Mouse (Mus musculus) intestine, embryonic 14.5 days (tissue): ENCODE measurements at regions not wholly inside any gene's neighbourhood (a gene's known extent, or its start where the extent isn't known, plus 50 kb on each side); places are given as distances from the start of the nearest gene placed in this dataset.
"Not testable (repeated sequence)": the region's sequence is repeated elsewhere in the genome, so short reads cannot be mapped to it uniquely, and the experiment has no call there.

ENCODE experiments used
- ATAC-seq: fragments of 200-750 bp; cut with Nextera tagmentation; replicated peaks from 2 replicates; pipeline ENCODE4 v1.8.0; 2017; ENCODE audit warnings: low read depth, moderate number of reproducible peaks, moderate TSS enrichment, moderate library complexity; ENCODE audit not compliant: low FRiP score, low TSS enrichment
- DNase-seq: peaks from one replicate; pipeline ENCODE4 v3.0.0-alpha.2; 2018; ENCODE audit warnings: low spot score
- H3K27ac ChIP-seq: fragments of 300-500 bp; sonication (generic); 2 replicates; pipeline ENCODE4 v1.5.1; 2014; ENCODE audit warnings: low read depth, mild to moderate bottlenecking, control low read depth
- H3K27me3 ChIP-seq: fragments of 300-500 bp; sonication (generic); replicated peaks from 2 replicates; pipeline ENCODE4 v1.6.1; 2014; ENCODE audit warnings: low read length, control low read depth; ENCODE audit not compliant: control insufficient read depth, insufficient read depth
- H3K36me3 ChIP-seq: fragments of 300-500 bp; sonication (generic); 2 replicates; pipeline ENCODE4 v1.6.1; 2014; ENCODE audit warnings: low read length, control low read depth; ENCODE audit not compliant: control insufficient read depth, insufficient read depth
- H3K4me1 ChIP-seq: fragments of 300-500 bp; sonication (generic); replicated peaks from 2 replicates; pipeline ENCODE4 v1.6.1; 2014; ENCODE audit warnings: low read length, control low read depth, mixed read lengths; ENCODE audit not compliant: control insufficient read depth, insufficient read depth
- H3K4me2 ChIP-seq: fragments of 300-500 bp; sonication (generic); 2 replicates; pipeline ENCODE4 v1.6.1; 2014; ENCODE audit warnings: low read length
- H3K4me3 ChIP-seq: fragments of 300-500 bp; sonication (generic); 2 replicates; pipeline ENCODE4 v1.5.1; 2014; ENCODE audit warnings: low read depth, low read length, control low read depth, mixed read lengths
- H3K9ac ChIP-seq: fragments of 300-500 bp; sonication (generic); 2 replicates; pipeline ENCODE4 v1.6.1; 2014; ENCODE audit warnings: mild to moderate bottlenecking, low read length
- H3K9me3 ChIP-seq: fragments of 300-500 bp; sonication (generic); 2 replicates; pipeline ENCODE4 v1.6.1; 2016; ENCODE audit warnings: low read length, control low read depth; ENCODE audit not compliant: control insufficient read depth
- WGBS: fragments of 180-500 bp; shearing (Covaris S2); extraction: QIAGEN DNeasy Blood & Tissue Kit; methylation state at CpG from one replicate; pipeline ENCODE4 v1.1.7; 2014; 5-methylcytosine and 5-hydroxymethylcytosine counted together

- no peaks in the 10 kb centered on the region for H3K9me3 ChIP-seq
- no peak overlapping the region for H3K4me3 ChIP-seq
- H3K9ac ChIP-seq = no peak overlapping the region
- no peak overlapping the region for H3K4me2 ChIP-seq
- no peaks in the 10 kb centered on the region for H3K36me3 ChIP-seq
- 91% methylated on average over 6 of the region's 6 CpGs for WGBS
- no peaks in the 10 kb centered on the region for H3K27me3 ChIP-seq
- no peak overlapping the region for H3K27ac ChIP-seq
- H3K4me1 ChIP-seq = no peaks in the 10 kb centered on the region
- DNase-seq (no peak), ATAC-seq (no peak)
These were observed 263.7 kb upstream of the Ubash3b start for GRCm38 (mm10) chr9:41425225-41425624.

- Histone ChIP-seq H3K4me3 (no peak overlapping the region), H3K27ac (no peak overlapping the region), H3K9ac (no peak overlapping the region), H3K9me3 (no peaks in the 10 kb centered on the region), H3K4me1 (no peaks in the 10 kb centered on the region), H3K36me3 (peaks cover 2% of the 10 kb centered on the region; the same call in 1 of the 2 replicates), H3K4me2 (no peak overlapping the region), H3K27me3 (no peaks in the 10 kb centered on the region)
- ATAC-seq (no peak), DNase-seq (no peak)
- WGBS = 79% methylated on average over 3 of the region's 3 CpGs
These were observed 252.3 kb upstream of the Ubash3b start for GRCm38 (mm10) chr9:41413791-41414190.

- H3K4me3 ChIP-seq, H3K4me2 ChIP-seq, H3K4me1 ChIP-seq, H3K27ac ChIP-seq, H3K36me3 ChIP-seq, H3K27me3 ChIP-seq, H3K9ac ChIP-seq, ATAC-seq, DNase-seq, H3K9me3 ChIP-seq: not testable (repeated sequence)
These were observed 251.6 kb upstream of the Ubash3b start for GRCm38 (mm10) chr9:41413091-41413490.

- WGBS = 61% methylated on average over 5 of the region's 5 CpGs
These were observed 250.8 kb upstream of the Ubash3b start for GRCm38 (mm10) chr9:41412174-41412757.

GRCm38 (mm10) chr9:41408301-41408700, 246.8 kb upstream of the Ubash3b start:
- no peak for DNase-seq
- WGBS = 31% methylated on average over 2 of the region's 2 CpGs
- no peaks in the 10 kb centered on the region for H3K27me3 ChIP-seq

More at GRCm38 (mm10) chr9:41412174-41412757, 250.8 kb upstream of the Ubash3b start:
- DNase-seq (no peak), ATAC-seq (no peak)
- no peak overlapping the region for H3K4me3 ChIP-seq
- H3K4me2 ChIP-seq = no peak overlapping the region
- no peak overlapping the region for H3K27ac ChIP-seq
- H3K4me1 ChIP-seq = no peaks in the 10 kb centered on the region; the same call in 1 of the 2 replicates
- no peak overlapping the region for H3K9ac ChIP-seq
- H3K36me3 ChIP-seq = peaks cover 2% of the 10 kb centered on the region; the same call in 1 of the 2 replicates
- no peaks in the 10 kb centered on the region for H3K9me3 ChIP-seq
- H3K27me3 ChIP-seq = no peaks in the 10 kb centered on the region

GRCm38 (mm10) chr9:41407078-41407477, 245.6 kb upstream of the Ubash3b start:
- 75% methylated on average over 2 of the region's 2 CpGs for WGBS
- no peak for ATAC-seq

More at GRCm38 (mm10) chr9:41408301-41408700, 246.8 kb upstream of the Ubash3b start:
- Histone ChIP-seq H3K27ac (no peak overlapping the region), H3K4me3 (no peak overlapping the region), H3K4me1 (no peaks in the 10 kb centered on the region; the same call in 1 of the 2 replicates), H3K9ac (no peak overlapping the region), H3K4me2 (no peak overlapping the region), H3K36me3 (no peaks in the 10 kb centered on the region), H3K9me3 (no peaks in the 10 kb centered on the region)
- no peak for ATAC-seq

GRCm38 (mm10) chr9:41402942-41403341, 241.4 kb upstream of the Ubash3b start:
- DNase-seq = no peak
- H3K9ac ChIP-seq = no peak overlapping the region
- WGBS = 93% methylated on average over 3 of the region's 3 CpGs

More at GRCm38 (mm10) chr9:41407078-41407477, 245.6 kb upstream of the Ubash3b start:
- no peak for DNase-seq
- H3K36me3 ChIP-seq = no peaks in the 10 kb centered on the region
- no peak overlapping the region for H3K4me2 ChIP-seq
- no peak overlapping the region for H3K27ac ChIP-seq
- H3K4me1 ChIP-seq = no peaks in the 10 kb centered on the region; the same call in 1 of the 2 replicates
- H3K9ac ChIP-seq = no peak overlapping the region
- no peaks in the 10 kb centered on the region for H3K9me3 ChIP-seq
- H3K4me3 ChIP-seq = no peak overlapping the region
- H3K27me3 ChIP-seq = no peaks in the 10 kb centered on the region

GRCm38 (mm10) chr9:41400950-41401349, 239.5 kb upstream of the Ubash3b start:
- H3K9me3 ChIP-seq = no peaks in the 10 kb centered on the region
- no peak for DNase-seq
- WGBS = 69% methylated on average over 6 of the region's 6 CpGs
- H3K9ac ChIP-seq = no peak overlapping the region
- no peaks in the 10 kb centered on the region for H3K36me3 ChIP-seq
- no peak overlapping the region for H3K4me2 ChIP-seq
- no peak for ATAC-seq
- no peak overlapping the region for H3K27ac ChIP-seq
- no peaks in the 10 kb centered on the region for H3K27me3 ChIP-seq
- H3K4me3 ChIP-seq = no peak overlapping the region
- peaks cover 5% of the 10 kb centered on the region; the same call in 1 of the 2 replicates for H3K4me1 ChIP-seq

More at GRCm38 (mm10) chr9:41402942-41403341, 241.4 kb upstream of the Ubash3b start:
- Histone ChIP-seq H3K27me3 (no peaks in the 10 kb centered on the region), H3K9me3 (no peaks in the 10 kb centered on the region), H3K4me1 (peaks cover under 1% of the 10 kb centered on the region), H3K36me3 (no peaks in the 10 kb centered on the region), H3K4me3 (no peak overlapping the region), H3K4me2 (no peak overlapping the region), H3K27ac (no peak overlapping the region)
- ATAC-seq = no peak

- ATAC-seq (0 out of 2 replicates have a peak, but pooled peaks have one; percentile 15), DNase-seq (no peak)
- Histone ChIP-seq H3K36me3 (no peaks in the 10 kb centered on the region), H3K27ac (no peak overlapping the region; the same call in 1 of the 2 replicates), H3K27me3 (no peaks in the 10 kb centered on the region), H3K9ac (no peak overlapping the region), H3K9me3 (no peaks in the 10 kb centered on the region), H3K4me2 (no peak overlapping the region), H3K4me3 (no peak overlapping the region), H3K4me1 (peaks cover 14% of the 10 kb centered on the region; the same call in 1 of the 2 replicates)
- 23% methylated on average over 4 of the region's 4 CpGs for WGBS
These were observed 234.0 kb upstream of the Ubash3b start for GRCm38 (mm10) chr9:41395471-41395870.
